Mouse (Mus musculus) forebrain, postnatal 0 days (tissue): ENCODE data around the gene Nfic. TPM values are rescaled to one million over a fixed set of nuclear protein-coding genes. Genes with fewer than 3 reads are reported as not detected.

ENCODE experiments used
- ATAC-seq: fragments of 200-750 bp; cut with Nextera tagmentation; 2 replicates; pipeline ENCODE4 v1.8.0; 2017; ENCODE audit warnings: mild to moderate bottlenecking, moderate library complexity
- DNase-seq: peaks from one replicate; pipeline ENCODE4 v3.0.0-alpha.2; 2015
- H3K27ac ChIP-seq: fragments of 300-500 bp; sonication (generic); 2 replicates; pipeline ENCODE4 v1.5.1; 2014; ENCODE audit warnings: low read depth, mild to moderate bottlenecking, antibody characterized with exemption, low read length, moderate library complexity, mixed read lengths
- H3K27me3 ChIP-seq: fragments of 300-500 bp; sonication (generic); 2 replicates; pipeline ENCODE4 v1.6.1; 2014; ENCODE audit warnings: mild to moderate bottlenecking, low read length, mixed read lengths; ENCODE audit not compliant: insufficient read depth
- H3K36me3 ChIP-seq: fragments of 300-500 bp; sonication (generic); 2 replicates; pipeline ENCODE4 v1.6.1; 2014; ENCODE audit warnings: mild to moderate bottlenecking, moderate library complexity; ENCODE audit not compliant: insufficient read depth
- H3K4me1 ChIP-seq: fragments of 300-500 bp; sonication (generic); 2 replicates; pipeline ENCODE4 v1.6.1; 2014; ENCODE audit warnings: antibody characterized with exemption; ENCODE audit not compliant: insufficient read depth
- H3K4me2 ChIP-seq: fragments of 300-500 bp; sonication (generic); 2 replicates; pipeline ENCODE4 v1.6.1; 2014; ENCODE audit warnings: low read depth, mild to moderate bottlenecking, moderate library complexity
- H3K4me3 ChIP-seq: fragments of 300-500 bp; sonication (generic); 2 replicates; pipeline ENCODE4 v1.5.1; 2014; ENCODE audit warnings: low read depth, low read length, mixed read lengths
- H3K9ac ChIP-seq: fragments of 300-500 bp; sonication (generic); 2 replicates; pipeline ENCODE4 v1.6.1; 2014; ENCODE audit warnings: mild to moderate bottlenecking
- H3K9me3 ChIP-seq: fragments of 300-500 bp; sonication (generic); 2 replicates; pipeline ENCODE4 v1.6.1; 2016; ENCODE audit warnings: low read length
- CTCF ChIP-seq: sonication (generic); IDR thresholded peaks from 2 replicates; pipeline ENCODE4 v1.5.1; 2016; ENCODE audit warnings: antibody characterized with exemption, control low read depth, low read depth
- WGBS: fragments of 180-500 bp; shearing (Covaris S2); extraction: QIAGEN DNeasy Blood & Tissue Kit; methylation state at CpG from one replicate; pipeline ENCODE4 v1.1.7; 2014; 5-methylcytosine and 5-hydroxymethylcytosine counted together
- polyA plus RNA-seq: library from polyadenylated mRNA; unstranded; fragments of >200 nt; fragmentation: Nextera tagmentation; extraction: Ambion mirVana; gene quantifications from 2 replicates; pipeline ENCODE4 v1.2.1, GENCODE M21; 2015
- total RNA-seq: library from RNA; depleted of rRNA; stranded (reverse); fragments of >200 nt; gene quantifications from 2 replicates; pipeline ENCODE4 v1.2.3, GENCODE M21; 2014

Gene Nfic
- total and polyA plus RNA-seq, 2 experiments from 2014 or later: 14.5 to 23.1 TPM

GRCm38 (mm10) chr10:81399798-81400308, 55.6 kb downstream of the Nfic start:
- no peak for DNase-seq
- no peak for ATAC-seq
- H3K9ac ChIP-seq: peak overlapping the region; percentile 40; the same call in 1 of the 2 replicates
- peaks cover 14% of the 10 kb centered on the region for H3K36me3 ChIP-seq
- TF ChIP-seq CTCF: no peak
- H3K27ac ChIP-seq: no peak overlapping the region
- WGBS: 79% methylated on average over 18 of the region's 18 CpGs
- H3K9me3 ChIP-seq: no peaks in the 10 kb centered on the region
- peak overlapping the region; percentile 44 for H3K4me2 ChIP-seq
- H3K27me3 ChIP-seq: no peaks in the 10 kb centered on the region
- peak overlapping the region; percentile 20; the same call in 1 of the 2 replicates for H3K4me3 ChIP-seq
- peaks cover 9% of the 10 kb centered on the region for H3K4me1 ChIP-seq

- H3K27me3 ChIP-seq: no peaks in the 10 kb centered on the region
- no peak for TF ChIP-seq CTCF
- DNase-seq (no peak), ATAC-seq (no peak)
- WGBS: 85% methylated on average over 5 of the region's 5 CpGs
- H3K9me3 ChIP-seq: no peaks in the 10 kb centered on the region
- H3K27ac ChIP-seq: no peak overlapping the region
- H3K4me3 ChIP-seq: no peak overlapping the region
- H3K36me3 ChIP-seq: peaks cover 14% of the 10 kb centered on the region
- no peak overlapping the region for H3K9ac ChIP-seq
- peak overlapping the region; percentile 44 for H3K4me2 ChIP-seq
- H3K4me1 ChIP-seq: peaks cover 9% of the 10 kb centered on the region
These were observed 56.1 kb downstream of the Nfic start for GRCm38 (mm10) chr10:81399296-81399695.

GRCm38 (mm10) chr10:81396749-81397148, 58.7 kb downstream of the Nfic start:
- Histone ChIP-seq H3K4me3 (no peak overlapping the region), H3K36me3 (peaks cover 14% of the 10 kb centered on the region), H3K27me3 (no peaks in the 10 kb centered on the region), H3K9me3 (no peaks in the 10 kb centered on the region), H3K4me2 (no peak overlapping the region), H3K4me1 (peaks cover 3% of the 10 kb centered on the region; the same call in 1 of the 2 replicates), H3K27ac (no peak overlapping the region), H3K9ac (no peak overlapping the region)
- ATAC-seq (no peak), DNase-seq (no peak)
- no peak for TF ChIP-seq CTCF
- 75% methylated on average over 5 of the region's 5 CpGs for WGBS

- Histone ChIP-seq H3K27ac (no peak overlapping the region), H3K4me1 (no peaks in the 10 kb centered on the region; the same call in 1 of the 2 replicates), H3K9me3 (no peaks in the 10 kb centered on the region), H3K4me2 (no peak overlapping the region), H3K27me3 (no peaks in the 10 kb centered on the region), H3K9ac (no peak overlapping the region), H3K4me3 (no peak overlapping the region), H3K36me3 (peaks cover 16% of the 10 kb centered on the region)
- WGBS: 68% methylated on average over 4 of the region's 4 CpGs
- DNase-seq: no peak
- ATAC-seq: no peak
- no peak for TF ChIP-seq CTCF
These were observed 59.6 kb downstream of the Nfic start for GRCm38 (mm10) chr10:81395865-81396264.

- H3K9ac ChIP-seq: no peak overlapping the region
- 17% methylated on average over 5 of the region's 5 CpGs for WGBS
- ATAC-seq (0 out of 2 replicates have a peak, but pooled peaks have one; percentile 25), DNase-seq (peak; percentile 76)
- peaks cover 11% of the 10 kb centered on the region for H3K36me3 ChIP-seq
- H3K27ac ChIP-seq: no peak overlapping the region
- H3K4me1 ChIP-seq: no peaks in the 10 kb centered on the region; the same call in 1 of the 2 replicates
- H3K4me3 ChIP-seq: no peak overlapping the region
- no peaks in the 10 kb centered on the region for H3K27me3 ChIP-seq
- TF ChIP-seq CTCF: peak; percentile 91
- H3K9me3 ChIP-seq: no peaks in the 10 kb centered on the region
- no peak overlapping the region for H3K4me2 ChIP-seq
These were observed 60.3 kb downstream of the Nfic start for GRCm38 (mm10) chr10:81395127-81395526.

GRCm38 (mm10) chr10:81393456-81394063, 61.9 kb downstream of the Nfic start:
- 12% methylated on average over 19 of the region's 19 CpGs for WGBS
- no peak overlapping the region for H3K27ac ChIP-seq
- peak overlapping the region; percentile 25 for H3K9ac ChIP-seq
- H3K27me3 ChIP-seq: no peaks in the 10 kb centered on the region
- H3K9me3 ChIP-seq: no peaks in the 10 kb centered on the region
- H3K36me3 ChIP-seq: peaks cover 8% of the 10 kb centered on the region
- H3K4me2 ChIP-seq: peak overlapping the region; percentile 43
- ATAC-seq: no peak
- 0 out of 2 replicates have a peak, but pooled peaks have one; percentile 3 for TF ChIP-seq CTCF
- no peaks in the 10 kb centered on the region for H3K4me1 ChIP-seq
- no peak for DNase-seq
- H3K4me3 ChIP-seq: no peak overlapping the region

GRCm38 (mm10) chr10:81392781-81393185, 62.7 kb downstream of the Nfic start, which contains the start of gene Smim24:
Gene Smim24 (plus strand): TSS chr10:81393051.
- no peak within 1 kb of the TSS for H3K27ac ChIP-seq
- DNase-seq: no peak
- H3K4me1 ChIP-seq: no peaks in the 10 kb centered on the region
- peak within 1 kb of the TSS; percentile 25 for H3K9ac ChIP-seq
- no peaks in the 10 kb centered on the region for H3K9me3 ChIP-seq
- peaks cover 16% of the 10 kb centered on the region for H3K36me3 ChIP-seq
- TF ChIP-seq CTCF: no peak
- no peak for ATAC-seq
- no peak within 1 kb of the TSS for H3K4me3 ChIP-seq
- 71% methylated on average over 14 of the region's 14 CpGs for WGBS
- H3K4me2 ChIP-seq: peak within 1 kb of the TSS; percentile 43
- H3K27me3 ChIP-seq: no peaks in the 10 kb centered on the region
